Mouse (Mus musculus) midbrain, embryonic 16.5 days (tissue): ENCODE measurements around the gene Eif3m. TPM values are rescaled to one million over a fixed set of nuclear protein-coding genes. Genes with fewer than 3 reads are reported as not detected.

Source experiments
- ATAC-seq: fragments of 200-750 bp; cut with Nextera tagmentation; 2 replicates; pipeline ENCODE4 v1.8.0; 2017; ENCODE audit warnings: moderate TSS enrichment
- H3K27ac ChIP-seq: fragments of 300-500 bp; sonication (generic); 2 replicates; pipeline ENCODE4 v1.5.1; 2014; ENCODE audit warnings: mild to moderate bottlenecking, low read length, mixed read lengths
- H3K27me3 ChIP-seq: fragments of 300-500 bp; sonication (generic); 2 replicates; pipeline ENCODE4 v1.6.1; 2014; ENCODE audit warnings: low read depth, low read length, mixed read lengths; ENCODE audit not compliant: control insufficient read depth, insufficient read depth
- H3K36me3 ChIP-seq: fragments of 300-500 bp; sonication (generic); 2 replicates; pipeline ENCODE4 v1.6.1; 2014; ENCODE audit warnings: mild to moderate bottlenecking, low read length, moderate library complexity, mixed read lengths; ENCODE audit not compliant: control insufficient read depth, insufficient read depth
- H3K4me1 ChIP-seq: fragments of 300-500 bp; sonication (generic); 2 replicates; pipeline ENCODE4 v1.6.1; 2014; ENCODE audit warnings: mild to moderate bottlenecking, low read length, mixed read lengths; ENCODE audit not compliant: control insufficient read depth, insufficient read depth
- H3K4me2 ChIP-seq: fragments of 300-500 bp; sonication (generic); 2 replicates; pipeline ENCODE4 v1.6.1; 2014; ENCODE audit warnings: mild to moderate bottlenecking, low read length, mixed read lengths
- H3K4me3 ChIP-seq: fragments of 300-500 bp; sonication (generic); 2 replicates; pipeline ENCODE4 v1.5.1; 2014; ENCODE audit warnings: low read depth, mild to moderate bottlenecking, low read length, moderate library complexity, mixed read lengths
- H3K9ac ChIP-seq: fragments of 300-500 bp; sonication (generic); 2 replicates; pipeline ENCODE4 v1.6.1; 2014; ENCODE audit warnings: low read depth, low read length, mixed read lengths
- H3K9me3 ChIP-seq: fragments of 300-500 bp; sonication (generic); replicated peaks from 2 replicates; pipeline ENCODE4 v1.6.1; 2014; ENCODE audit warnings: mild to moderate bottlenecking, low read length, mixed read lengths; ENCODE audit not compliant: control insufficient read depth, poor library complexity, severe bottlenecking
- WGBS: fragments of 180-500 bp; shearing (Covaris S2); extraction: QIAGEN DNeasy Blood & Tissue Kit; methylation state at CpG from one replicate; pipeline ENCODE4 v1.1.7; 2014; 5-methylcytosine and 5-hydroxymethylcytosine counted together
- polyA plus RNA-seq: library from polyadenylated mRNA; unstranded; fragments of >200 nt; fragmentation: Nextera tagmentation; extraction: Ambion mirVana; gene quantifications from 2 replicates; pipeline ENCODE4 v1.2.1, GENCODE M21; 2015

The Eif3m gene
- polyA plus RNA-seq = 150 and 154 TPM in 2 replicates

DNA sequence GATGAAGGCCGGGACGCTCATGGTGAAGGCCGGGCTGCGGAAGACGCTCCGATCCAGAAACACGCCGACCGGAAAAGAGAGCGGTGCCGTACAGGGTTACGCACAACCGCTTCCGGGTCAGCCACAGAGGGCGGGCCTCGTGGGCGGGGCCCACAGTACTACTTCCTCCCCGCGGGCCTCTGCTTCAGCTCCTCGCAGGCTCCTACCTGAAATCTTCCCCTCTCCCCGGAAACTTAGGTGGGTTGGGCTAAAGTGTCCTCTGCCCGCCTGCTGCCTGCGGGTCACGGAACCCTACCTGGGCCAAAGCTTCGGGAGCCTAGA is at the start of gene Eif3m:
Eif3m (minus strand) TSS at position 114 of the 321 bp plus-strand sequence.
- peaks cover 19% of the 10 kb centered on the region for H3K4me1 ChIP-seq
- peak within 1 kb of the TSS; percentile 78 for H3K27ac ChIP-seq
- peak within 1 kb of the TSS; percentile 93 for H3K9ac ChIP-seq
- H3K9me3 ChIP-seq = no peaks in the 10 kb centered on the region
- peak within 1 kb of the TSS; percentile 93 for H3K4me3 ChIP-seq
- H3K36me3 ChIP-seq = peaks cover 9% of the 10 kb centered on the region
- peak within 1 kb of the TSS; percentile 93 for H3K4me2 ChIP-seq
- WGBS = under 1% methylated on average over 25 of the region's 25 CpGs
- no peaks in the 10 kb centered on the region for H3K27me3 ChIP-seq
- ATAC-seq = peak; percentile 100

DNA sequence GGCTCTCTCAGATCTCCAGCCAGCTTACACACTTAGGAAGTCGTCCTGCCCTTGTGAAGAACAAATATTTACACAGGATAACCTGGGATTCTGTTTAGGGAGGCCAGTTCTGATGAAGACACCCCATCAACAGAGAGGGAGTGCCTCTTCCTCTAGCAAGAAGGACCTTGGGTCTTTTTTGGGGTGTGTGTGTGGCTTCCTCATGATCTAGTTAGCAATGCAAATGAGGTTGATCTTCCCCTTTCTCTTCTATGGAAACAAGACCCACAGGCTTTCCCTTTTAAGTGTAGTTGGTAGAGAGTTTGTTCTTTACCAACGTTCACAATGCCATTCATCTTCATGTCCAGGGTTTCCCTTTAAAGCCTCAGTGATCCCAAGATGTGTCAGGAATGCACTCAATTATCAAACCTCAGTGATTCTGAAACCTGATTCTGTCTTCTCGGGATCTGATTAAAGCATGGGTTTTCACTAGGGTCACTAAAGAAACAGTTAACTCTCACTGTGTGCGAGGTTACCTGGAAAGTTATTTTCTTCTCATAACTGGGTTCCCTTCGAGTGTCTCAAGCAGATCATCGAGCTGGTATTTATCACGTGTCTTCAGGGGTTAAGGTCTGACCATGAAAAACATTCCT is 46.0 kb upstream of the Eif3m start:
- Histone ChIP-seq H3K4me2 (no peak overlapping the region), H3K4me1 (no peaks in the 10 kb centered on the region), H3K27me3 (no peaks in the 10 kb centered on the region), H3K9me3 (no peaks in the 10 kb centered on the region), H3K27ac (no peak overlapping the region), H3K4me3 (no peak overlapping the region), H3K9ac (no peak overlapping the region), H3K36me3 (no peaks in the 10 kb centered on the region)
- ATAC-seq = no peak
- WGBS = 57% methylated on average over 7 of the region's 7 CpGs

DNA sequence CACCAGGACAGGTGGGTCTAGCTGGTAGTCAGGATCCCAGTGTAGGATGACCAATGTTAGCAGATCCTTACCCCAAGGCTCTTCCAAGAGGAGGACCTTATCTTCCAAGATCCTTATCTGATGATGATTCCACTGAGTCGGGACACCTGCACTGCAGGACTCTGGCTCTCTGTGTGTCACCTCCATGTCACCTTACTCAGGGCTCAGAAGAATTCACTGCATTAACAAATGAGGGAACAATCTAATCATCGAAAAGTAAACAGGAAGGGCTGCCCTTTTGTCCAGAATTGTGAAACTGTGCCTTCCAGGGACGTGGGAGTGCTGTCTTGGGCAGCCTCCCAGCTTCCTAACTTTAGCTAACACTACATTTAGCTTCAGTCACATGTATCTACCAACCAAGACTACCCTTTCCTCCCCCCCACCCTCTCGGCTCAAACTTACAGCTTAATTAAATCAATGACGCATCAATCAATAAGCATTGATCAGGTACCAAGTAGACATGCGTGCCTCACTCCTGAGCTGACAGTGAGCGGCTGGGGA is 41.8 kb upstream of the Eif3m start:
- no peaks in the 10 kb centered on the region for H3K9me3 ChIP-seq
- H3K27me3 ChIP-seq = no peaks in the 10 kb centered on the region
- H3K4me1 ChIP-seq = no peaks in the 10 kb centered on the region
- WGBS = 84% methylated on average over 7 of the region's 7 CpGs
- H3K4me3 ChIP-seq = no peak overlapping the region
- no peak overlapping the region for H3K9ac ChIP-seq
- no peaks in the 10 kb centered on the region for H3K36me3 ChIP-seq
- ATAC-seq = no peak
- no peak overlapping the region for H3K4me2 ChIP-seq
- no peak overlapping the region for H3K27ac ChIP-seq

- no peaks in the 10 kb centered on the region for H3K9me3 ChIP-seq
- no peaks in the 10 kb centered on the region for H3K4me1 ChIP-seq
- no peak overlapping the region for H3K4me3 ChIP-seq
- 83% methylated on average over 1 of the region's 1 CpGs for WGBS
- H3K27ac ChIP-seq = no peak overlapping the region
- H3K27me3 ChIP-seq = no peaks in the 10 kb centered on the region
- no peak overlapping the region for H3K4me2 ChIP-seq
- no peak overlapping the region for H3K9ac ChIP-seq
- H3K36me3 ChIP-seq = no peaks in the 10 kb centered on the region
- no peak for ATAC-seq
Measured at GRCm38 (mm10) chr2:105055529-105055928, 38.6 kb upstream of the Eif3m start.

- Histone ChIP-seq H3K27ac (no peak overlapping the region), H3K4me1 (no peaks in the 10 kb centered on the region), H3K9ac (no peak overlapping the region), H3K9me3 (no peaks in the 10 kb centered on the region), H3K36me3 (no peaks in the 10 kb centered on the region), H3K4me2 (no peak overlapping the region), H3K4me3 (no peak overlapping the region), H3K27me3 (no peaks in the 10 kb centered on the region)
- 14% methylated on average over 1 of the region's 1 CpGs for WGBS
- ATAC-seq = no peak
Measured at GRCm38 (mm10) chr2:105048301-105048700, 31.4 kb upstream of the Eif3m start.

- Histone ChIP-seq H3K27me3 (no peaks in the 10 kb centered on the region), H3K9ac (no peak overlapping the region), H3K4me1 (no peaks in the 10 kb centered on the region), H3K4me3 (no peak overlapping the region), H3K36me3 (no peaks in the 10 kb centered on the region), H3K9me3 (no peaks in the 10 kb centered on the region), H3K4me2 (no peak overlapping the region), H3K27ac (no peak overlapping the region)
- 69% methylated on average over 4 of the region's 4 CpGs for WGBS
- ATAC-seq = no peak
Measured at GRCm38 (mm10) chr2:105043152-105043551, 26.3 kb upstream of the Eif3m start.

- no peaks in the 10 kb centered on the region for H3K36me3 ChIP-seq
- H3K4me3 ChIP-seq = no peak overlapping the region
- no peaks in the 10 kb centered on the region for H3K27me3 ChIP-seq
- H3K27ac ChIP-seq = no peak overlapping the region
- no peak overlapping the region for H3K9ac ChIP-seq
- no peaks in the 10 kb centered on the region for H3K4me1 ChIP-seq
- WGBS = 86% methylated on average over 4 of the region's 4 CpGs
- no peak for ATAC-seq
- no peaks in the 10 kb centered on the region for H3K9me3 ChIP-seq
- no peak overlapping the region for H3K4me2 ChIP-seq
Measured at GRCm38 (mm10) chr2:105040859-105041258, 24.0 kb upstream of the Eif3m start.

DNA sequence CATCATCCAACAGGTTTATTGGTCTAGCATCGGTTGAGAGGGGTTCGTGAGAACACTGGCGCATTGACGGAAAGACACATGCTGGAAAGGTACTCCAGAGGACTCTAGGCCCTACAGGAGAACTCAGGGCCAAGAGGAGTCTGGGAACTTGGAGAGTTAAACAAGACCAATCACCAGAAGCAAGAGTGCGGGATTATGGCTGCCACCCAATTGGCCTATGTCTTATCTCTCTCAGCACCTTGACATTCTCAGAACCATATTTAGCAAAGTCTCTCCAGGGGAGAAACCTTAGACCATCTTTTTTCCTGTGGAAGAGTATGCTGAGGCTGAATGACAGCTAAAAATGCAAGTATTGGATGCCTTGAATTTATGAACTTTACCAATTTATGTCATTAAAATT is 22.0 kb upstream of the Eif3m start:
- no peak for ATAC-seq
- H3K9me3 ChIP-seq = no peaks in the 10 kb centered on the region
- no peaks in the 10 kb centered on the region for H3K4me1 ChIP-seq
- no peak overlapping the region for H3K27ac ChIP-seq
- H3K27me3 ChIP-seq = no peaks in the 10 kb centered on the region
- H3K9ac ChIP-seq = no peak overlapping the region
- H3K4me3 ChIP-seq = no peak overlapping the region
- no peaks in the 10 kb centered on the region for H3K36me3 ChIP-seq
- WGBS = 93% methylated on average over 5 of the region's 5 CpGs
- no peak overlapping the region for H3K4me2 ChIP-seq

DNA sequence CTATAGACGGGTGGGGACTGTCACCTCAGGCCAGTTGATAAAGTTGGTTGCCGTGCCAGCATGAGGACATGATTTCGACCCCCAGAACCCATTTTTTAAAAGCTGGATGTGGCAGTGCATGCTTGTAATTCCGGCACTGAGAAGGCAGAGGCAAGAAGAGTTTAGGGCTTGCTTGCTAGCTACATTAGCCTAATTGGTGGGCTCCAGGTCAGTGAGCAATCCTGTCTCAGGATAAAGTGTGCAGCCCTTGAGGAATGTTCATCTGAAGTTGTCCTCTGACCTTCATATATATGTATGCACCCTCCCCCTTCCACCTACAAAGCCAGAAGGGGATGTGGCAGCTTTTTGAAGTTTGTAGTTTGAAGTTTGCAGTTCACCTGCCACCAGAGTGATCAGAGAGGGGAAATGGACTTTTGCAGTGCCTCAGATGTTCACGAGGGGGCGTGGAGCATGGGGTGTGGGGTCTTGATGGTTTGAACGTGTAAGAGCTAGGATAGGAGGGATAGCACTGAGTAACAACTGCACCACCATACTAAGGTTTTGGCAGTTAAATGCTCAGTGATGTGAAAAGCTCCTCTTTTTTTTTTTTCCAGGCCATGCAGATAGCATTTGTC is 21.2 kb upstream of the Eif3m start:
- Histone ChIP-seq H3K4me3 (no peak overlapping the region), H3K9me3 (no peaks in the 10 kb centered on the region), H3K36me3 (no peaks in the 10 kb centered on the region), H3K4me2 (no peak overlapping the region), H3K27me3 (no peaks in the 10 kb centered on the region), H3K9ac (no peak overlapping the region), H3K4me1 (no peaks in the 10 kb centered on the region), H3K27ac (no peak overlapping the region)
- ATAC-seq = no peak
- 78% methylated on average over 7 of the region's 7 CpGs for WGBS
